Mouse (Mus musculus) T-cell, adult 66 days (primary cell): Measurements from ENCODE around the gene Manea. TPM values are rescaled to one million over a fixed set of nuclear protein-coding genes. Genes with fewer than 3 reads are reported as not detected.

Source experiments
- total RNA-seq, 2 experiments: library from RNA; stranded (reverse); gene quantifications; 3 replicates in 1 of 2; 4 replicates in 1 of 2; pipeline ENCODE4 v1.2.4; 2023

The Manea gene
- 10 to 100 TPM; 14.4 to 18.1 TPM for total RNA-seq

DNA sequence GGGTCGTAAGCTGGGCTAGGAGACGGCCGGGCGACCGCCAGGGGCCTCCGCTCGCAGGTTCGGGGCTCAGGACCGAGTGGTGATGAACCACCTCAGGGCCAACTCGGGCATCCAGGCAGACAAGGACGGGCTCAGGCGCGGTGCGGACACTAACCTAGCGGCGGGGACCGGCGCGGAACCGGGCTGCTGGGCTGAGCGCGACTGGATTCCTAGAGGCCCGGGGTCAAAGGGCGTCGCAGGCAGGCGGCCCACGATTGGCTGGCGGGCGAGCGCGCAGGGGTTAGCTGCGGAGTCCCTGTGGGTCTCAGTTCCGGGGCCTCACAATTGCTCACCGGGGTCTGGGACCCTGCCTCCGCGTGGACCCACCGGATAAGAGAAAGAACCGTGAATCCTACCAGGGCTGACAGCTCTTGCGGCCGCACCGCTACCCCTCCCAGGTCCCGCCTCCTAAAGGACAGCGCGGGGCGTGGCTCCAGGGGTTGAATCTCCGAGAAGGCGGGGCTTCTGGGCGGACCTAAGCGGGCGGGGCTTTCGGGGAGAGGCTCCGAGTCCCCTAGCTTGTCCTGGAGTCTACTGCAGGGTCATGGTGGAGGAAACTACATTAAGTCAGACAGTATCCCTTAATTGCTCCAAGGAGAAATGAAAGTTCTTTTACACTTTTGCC lies at the start of gene Manea:
Manea (minus strand) TSS at position 449 of the 664 bp plus-strand sequence.

